Mouse (Mus musculus) megakaryocyte, adult 5-6 weeks (primary cell): ENCODE data around the gene Med7. TPM values are rescaled to one million over a fixed set of nuclear protein-coding genes. Genes with fewer than 3 reads are reported as not detected.
A peak's percentile ranks its signal among the peaks of the same experiment; 100 is the strongest.

Source experiments
- ATAC-seq: 2 replicates; pipeline ENCODE4 v1.8.0; 2016; ENCODE audit warnings: mild to moderate bottlenecking, inconsistent platforms; ENCODE audit not compliant: poor library complexity, severe bottlenecking
- total RNA-seq, 2 experiments: library from RNA; stranded (forward) in 1 of 2; stranded (reverse) in 1 of 2; fragments of 153-499, 151-499 nt in 1 of 2; fragments of 221-1000, 200-1000 nt in 1 of 2; gene quantifications; 2 replicates each; pipeline versions ENCODE4 v1.2.3 to v1.2.4; 2015 to 2017

The Med7 gene
- total RNA-seq, 2 experiments from 2014 or later, result 20.6 to 43.7 TPM

- peak; percentile 95 for ATAC-seq
Observed at GRCm38 (mm10) chr11:46480517-46480916, 43.8 kb downstream of the Med7 start.

DNA sequence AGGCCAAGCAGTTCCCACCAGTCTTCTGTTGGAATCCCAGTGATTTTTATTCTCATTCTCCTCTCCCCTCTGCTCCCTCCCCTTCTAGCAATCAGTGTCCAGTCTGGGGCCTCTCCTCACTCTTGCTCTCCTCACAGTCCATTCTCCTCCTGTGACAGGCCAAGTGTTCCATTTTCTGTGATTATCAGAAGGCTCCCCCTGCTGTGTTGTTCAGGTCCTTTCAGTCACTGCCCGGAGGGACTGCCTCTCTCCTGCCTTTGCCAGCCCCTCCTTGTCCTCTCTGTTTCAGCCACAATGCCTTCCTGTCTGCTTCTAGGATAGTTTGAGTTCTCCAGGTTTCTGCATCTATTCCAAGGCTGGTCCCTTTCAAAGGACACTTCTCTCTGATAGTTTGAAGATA lies 51.5 kb downstream of the Med7 start:
- ATAC-seq, result peak; percentile 60

DNA sequence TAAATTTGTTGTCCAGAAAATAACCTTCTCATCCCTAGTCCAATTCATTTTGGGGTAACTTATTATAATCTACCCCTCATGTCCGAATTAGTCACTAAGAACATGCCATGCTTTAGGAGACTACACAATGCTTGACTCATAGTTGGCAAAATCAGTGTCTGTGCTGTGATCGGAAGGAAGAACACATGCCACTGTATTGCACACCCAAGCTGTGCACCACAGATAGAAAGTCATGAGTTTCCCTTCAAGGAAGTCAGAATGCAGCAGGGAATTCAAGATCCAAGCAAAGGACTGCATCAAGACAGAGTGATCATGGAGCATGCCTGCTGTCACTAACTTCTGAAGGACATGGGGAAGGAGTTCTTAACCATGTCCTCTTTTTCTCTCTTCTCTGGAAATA lies 51.9 kb downstream of the Med7 start:
- no peak for ATAC-seq

Other genes with a start within 250 kb of the Med7 start
- not detected in 2 replicates for gene Fndc9, start 201.4 kb upstream of the Med7 start, total RNA-seq (2015)
- gene Fndc9, start 201.4 kb upstream of the Med7 start, total RNA-seq (2017), result not detected in 2 replicates
- 56.5 and 69.7 TPM in 2 replicates for gene Cyfip2, start 124.1 kb upstream of the Med7 start, total RNA-seq (2015)
- gene Cyfip2, start 124.1 kb upstream of the Med7 start, total RNA-seq (2017), result 28.2 and 50.1 TPM in 2 replicates
- gene Itk, start 47.4 kb upstream of the Med7 start, total RNA-seq (2015), result 4.4 and 5.5 TPM in 2 replicates
- 3.7 and 4.6 TPM in 2 replicates for gene Itk, start 47.4 kb upstream of the Med7 start, total RNA-seq (2017)
- gene Fam71b, start 40.4 kb upstream of the Med7 start, total RNA-seq (2015), result 0.68 TPM in 1 of 2 replicates, not detected in the other
- 0.33 and 1.7 TPM in 2 replicates for gene Fam71b, start 40.4 kb upstream of the Med7 start, total RNA-seq (2017)
- 2.8 and 2.9 TPM in 2 replicates for gene Havcr2, start 18.0 kb downstream of the Med7 start, total RNA-seq (2015)
- gene Havcr2, start 18.0 kb downstream of the Med7 start, total RNA-seq (2017), result 3.3 and 3.9 TPM in 2 replicates
- not detected in 2 replicates for gene Gm12169, start 87.3 kb downstream of the Med7 start, total RNA-seq (2015)
- not detected in 2 replicates for gene Gm12169, start 87.3 kb downstream of the Med7 start, total RNA-seq (2017)
- gene BC053393, start 134.6 kb downstream of the Med7 start, total RNA-seq (2015), result not detected in 2 replicates
- not detected in 2 replicates for gene BC053393, start 134.6 kb downstream of the Med7 start, total RNA-seq (2017)
- gene Dppa1, start 192.3 kb downstream of the Med7 start, total RNA-seq (2015), result not detected in 2 replicates
- gene Dppa1, start 192.3 kb downstream of the Med7 start, total RNA-seq (2017), result not detected in 2 replicates